Mouse (Mus musculus): Measurements from ENCODE around the gene Miip. TPM values are rescaled to one million over a fixed set of nuclear protein-coding genes. Genes with fewer than 3 reads are reported as not detected.

The Miip gene
- 55.3 and 55.4 TPM in 2 replicates for polyA plus RNA-seq (2015; fragmentation: Nextera tagmentation; extraction: Ambion mirVana)

DNA sequence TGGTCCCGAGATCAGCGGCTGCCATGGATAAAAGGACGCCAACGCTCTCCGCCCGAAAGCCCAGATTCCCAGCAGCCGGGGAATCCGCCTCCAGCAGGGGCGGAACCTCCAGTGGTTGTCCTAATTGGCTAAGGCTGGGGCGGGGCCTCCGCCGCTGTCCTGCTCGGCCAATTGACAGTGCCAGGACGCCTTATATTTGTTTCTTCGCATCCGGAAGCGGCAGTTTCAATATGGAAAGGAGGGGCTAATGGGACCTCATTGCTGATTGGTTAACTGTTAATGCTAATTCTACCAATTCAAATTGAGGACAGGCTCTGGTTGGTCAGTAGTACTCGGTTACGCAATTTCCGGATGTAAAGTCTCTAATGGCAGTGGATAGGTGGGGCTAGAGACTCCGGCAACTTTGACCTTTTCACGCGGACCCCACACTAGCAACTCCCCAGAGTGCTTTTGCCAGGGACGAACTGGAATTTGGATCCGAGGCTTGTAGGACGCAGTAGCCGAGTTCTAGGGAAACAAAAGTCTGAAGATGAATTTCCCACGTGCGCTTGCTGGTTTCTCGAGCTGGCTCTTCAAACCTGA is at the start of gene Miip, which contains the start of gene Fv1:
TSS of gene Miip (minus strand) at position 367 of the 582 bp plus-strand sequence.
TSS of gene Fv1 (plus strand) at position 530 of the 582 bp plus-strand sequence.
- peak; percentile 99 for ATAC-seq (ENCODE audit: low FRiP score, low TSS enrichment)
- Histone ChIP-seq H3K4me2 (replicated peaks; ENCODE audit: low read depth, low read length) (peak within 1 kb of the TSS; percentile 84), H3K4me3 (ENCODE audit: low read length) (peak within 1 kb of the TSS; percentile 66), H3K36me3 (ENCODE audit: insufficient read depth, low read length) (peaks cover 37% of the 10 kb centered on the region), H3K27me3 (ENCODE audit: insufficient read depth, low read length) (no peaks in the 10 kb centered on the region), H3K27ac (ENCODE audit: low read length) (peak within 1 kb of the TSS; percentile 82), H3K9me3 (ENCODE audit: low read length) (no peaks in the 10 kb centered on the region), H3K9ac (replicated peaks; ENCODE audit: low read length) (peak within 1 kb of the TSS; percentile 83), H3K4me1 (ENCODE audit: insufficient read depth, low read length) (peaks cover 21% of the 10 kb centered on the region)
- under 1% methylated on average over 30 of the region's 30 CpGs for WGBS

DNA sequence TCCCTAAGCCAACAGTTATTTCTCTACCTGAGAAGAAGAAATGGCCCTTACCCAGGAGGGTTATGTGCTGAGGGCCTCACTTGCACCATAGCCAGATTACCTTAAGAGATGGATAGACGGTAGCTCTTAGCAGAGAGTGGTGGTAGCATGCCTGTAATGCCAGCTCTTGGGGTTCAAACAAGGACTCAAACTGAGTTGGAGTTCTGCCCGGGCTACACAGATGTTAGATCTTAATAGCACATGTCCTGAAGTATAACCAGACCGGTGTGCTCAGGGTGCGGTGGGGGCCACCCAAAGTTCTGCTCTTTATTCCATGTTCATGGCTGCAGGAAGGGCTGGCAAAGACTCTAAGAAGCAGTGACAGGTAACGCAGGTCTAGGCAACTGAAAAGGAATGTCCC is 40.9 kb upstream of the Miip start:
- H3K9me3 ChIP-seq (ENCODE audit: low read length): no peaks in the 10 kb centered on the region
- no peak overlapping the region for H3K4me3 ChIP-seq (ENCODE audit: low read length)
- H3K9ac ChIP-seq (replicated peaks; ENCODE audit: low read length): no peak overlapping the region
- H3K4me1 ChIP-seq (ENCODE audit: insufficient read depth, low read length): peaks cover 4% of the 10 kb centered on the region; the same call in 1 of the 2 replicates
- H3K27ac ChIP-seq (ENCODE audit: low read length): no peak overlapping the region
- WGBS: 96% methylated on average over 5 of the region's 5 CpGs
- H3K27me3 ChIP-seq (ENCODE audit: insufficient read depth, low read length): no peaks in the 10 kb centered on the region
- H3K4me2 ChIP-seq (replicated peaks; ENCODE audit: low read depth, low read length): no peak overlapping the region
- ATAC-seq (ENCODE audit: low FRiP score, low TSS enrichment): no peak
- peaks cover 13% of the 10 kb centered on the region; the same call in 1 of the 2 replicates for H3K36me3 ChIP-seq (ENCODE audit: insufficient read depth, low read length)

DNA sequence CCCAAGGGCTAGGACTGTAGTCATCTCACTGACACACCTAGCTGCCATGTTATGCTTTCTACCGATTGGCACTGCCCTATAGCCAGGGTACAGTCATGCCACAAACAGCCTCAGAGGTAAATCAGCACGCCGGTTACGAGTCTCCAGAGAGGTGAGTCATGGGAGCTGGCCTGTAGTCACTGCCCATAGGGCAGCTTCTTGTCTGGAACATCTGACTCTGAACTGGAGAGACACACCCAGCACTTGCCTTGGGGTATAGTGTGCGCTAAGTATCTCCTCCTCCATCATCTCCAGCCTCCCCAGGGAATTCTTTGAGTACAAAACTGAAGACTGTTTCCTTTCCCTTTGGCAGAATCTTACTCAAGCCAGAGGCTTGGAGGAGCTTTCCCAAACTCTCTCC is 37.6 kb upstream of the Miip start:
- H3K9ac ChIP-seq (replicated peaks; ENCODE audit: low read length): no peak overlapping the region
- no peak overlapping the region for H3K4me2 ChIP-seq (replicated peaks; ENCODE audit: low read depth, low read length)
- H3K27ac ChIP-seq (ENCODE audit: low read length): no peak overlapping the region
- H3K36me3 ChIP-seq (ENCODE audit: insufficient read depth, low read length): peaks cover 13% of the 10 kb centered on the region
- no peak for ATAC-seq (ENCODE audit: low FRiP score, low TSS enrichment)
- H3K4me1 ChIP-seq (ENCODE audit: insufficient read depth, low read length): peaks cover 11% of the 10 kb centered on the region
- H3K9me3 ChIP-seq (ENCODE audit: low read length): no peaks in the 10 kb centered on the region
- whole genome bisulfite sequencing: 78% methylated on average over 5 of the region's 5 CpGs
- H3K4me3 ChIP-seq (ENCODE audit: low read length): no peak overlapping the region
- no peaks in the 10 kb centered on the region for H3K27me3 ChIP-seq (ENCODE audit: insufficient read depth, low read length)

DNA sequence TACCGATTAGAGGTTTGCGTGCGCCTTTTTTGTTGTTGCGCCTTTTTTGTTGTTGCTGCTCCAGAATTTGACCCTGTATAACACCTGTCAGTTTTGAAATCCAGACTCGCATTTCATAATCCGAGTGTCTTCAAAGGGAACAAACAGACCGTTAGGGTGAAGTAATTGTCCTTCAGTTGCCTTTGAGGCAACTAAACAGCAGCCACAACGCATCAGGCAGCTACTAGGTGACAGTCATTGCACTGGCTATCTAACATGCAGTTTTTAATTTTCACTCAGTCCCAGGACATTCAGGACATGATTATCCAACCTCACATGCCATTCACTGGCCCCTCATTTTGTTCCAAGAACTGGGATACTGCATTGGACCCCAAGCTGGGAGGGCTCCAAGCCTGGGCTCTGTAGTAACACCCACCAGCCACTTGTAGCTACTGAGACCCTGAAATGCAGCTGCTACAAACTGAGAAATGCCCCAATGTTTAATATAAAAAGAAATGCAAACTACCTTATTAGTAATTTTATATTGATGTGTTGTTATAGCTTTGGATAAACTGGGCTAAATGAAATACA is 36.6 kb upstream of the Miip start:
- peaks cover 11% of the 10 kb centered on the region for H3K4me1 ChIP-seq (ENCODE audit: insufficient read depth, low read length)
- no peak overlapping the region for H3K27ac ChIP-seq (ENCODE audit: low read length)
- H3K9me3 ChIP-seq (ENCODE audit: low read length): no peaks in the 10 kb centered on the region
- ATAC-seq (ENCODE audit: low FRiP score, low TSS enrichment): peak; percentile 46
- peak overlapping the region; percentile 59 for H3K4me2 ChIP-seq (replicated peaks; ENCODE audit: low read depth, low read length)
- under 1% methylated on average over 8 of the region's 8 CpGs for WGBS
- peak overlapping the region; percentile 92 for H3K9ac ChIP-seq (replicated peaks; ENCODE audit: low read length)
- H3K4me3 ChIP-seq (ENCODE audit: low read length): peak overlapping the region; percentile 92
- H3K36me3 ChIP-seq (ENCODE audit: insufficient read depth, low read length): peaks cover 9% of the 10 kb centered on the region
- no peaks in the 10 kb centered on the region for H3K27me3 ChIP-seq (ENCODE audit: insufficient read depth, low read length)

DNA sequence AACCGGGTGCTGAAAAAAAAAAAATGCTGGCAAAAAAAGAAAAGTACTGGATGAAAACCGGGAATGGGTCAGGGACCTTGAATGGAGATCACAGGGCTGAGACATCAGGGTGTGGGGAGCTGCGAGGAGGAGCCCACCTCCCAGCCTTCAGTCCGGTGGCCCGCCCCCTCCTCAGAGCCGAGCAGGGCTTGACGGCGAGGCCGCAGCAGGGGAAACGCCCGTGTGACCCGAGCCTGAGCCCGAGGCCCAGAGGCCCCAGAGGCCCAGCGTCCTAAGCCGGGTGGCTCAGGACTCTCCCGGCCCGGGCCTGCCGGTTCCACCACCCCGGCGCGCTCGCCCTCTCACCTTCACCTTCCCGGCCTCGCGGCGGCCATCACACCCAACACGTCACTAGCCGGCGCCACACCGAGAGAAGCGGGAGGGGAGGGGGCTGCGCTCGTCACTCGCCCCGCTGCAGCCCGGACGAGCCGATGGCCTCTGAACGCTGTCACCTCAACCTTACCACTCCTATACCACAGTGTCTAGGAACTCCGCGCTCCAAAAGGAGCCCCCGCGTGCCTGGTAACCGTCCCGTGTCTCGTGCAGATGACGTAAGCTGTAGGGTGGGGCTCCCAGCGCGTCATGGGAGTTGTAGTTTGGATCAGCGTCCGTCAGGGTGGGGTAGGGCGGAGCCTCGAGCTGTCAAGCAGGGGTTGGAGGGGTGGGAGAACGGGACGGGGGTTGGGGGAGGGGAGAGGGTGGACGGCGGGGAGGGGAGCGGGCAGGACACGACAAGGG is 35.9 kb upstream of the Miip start, which contains the start of gene Mfn2:
TSS of gene Mfn2 (minus strand) at position 392 of the 777 bp plus-strand sequence.
- WGBS: under 1% methylated on average over 59 of the region's 59 CpGs
- ATAC-seq (ENCODE audit: low FRiP score, low TSS enrichment): peak; percentile 96
- H3K27me3 ChIP-seq (ENCODE audit: insufficient read depth, low read length): no peaks in the 10 kb centered on the region

DNA sequence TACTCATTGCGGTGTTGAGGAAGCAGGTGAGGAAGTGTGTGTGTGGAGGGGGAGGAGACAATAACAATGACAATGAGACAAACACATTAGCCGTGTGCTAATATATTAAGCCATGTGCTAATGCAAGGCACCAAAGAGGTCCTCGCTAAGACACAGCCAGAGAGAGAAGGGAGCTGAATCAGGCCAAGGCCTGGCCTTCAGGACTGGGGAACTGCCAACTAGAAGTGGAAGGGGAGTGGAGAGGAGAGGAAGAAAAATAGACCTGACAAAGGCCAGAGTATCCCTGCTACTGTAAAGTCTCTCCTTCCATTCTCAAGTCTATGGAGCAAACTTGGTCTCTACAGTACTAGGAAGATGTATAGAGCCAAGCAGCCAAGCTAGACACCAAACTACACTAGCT is 35.0 kb upstream of the Miip start:
- WGBS: 74% methylated on average over 3 of the region's 3 CpGs
- peaks cover 12% of the 10 kb centered on the region for H3K36me3 ChIP-seq (ENCODE audit: insufficient read depth, low read length)
- ATAC-seq (ENCODE audit: low FRiP score, low TSS enrichment): no peak
- no peak overlapping the region for H3K27ac ChIP-seq (ENCODE audit: low read length)
- H3K4me2 ChIP-seq (replicated peaks; ENCODE audit: low read depth, low read length): peak overlapping the region; percentile 77
- peak overlapping the region; percentile 92 for H3K9ac ChIP-seq (replicated peaks; ENCODE audit: low read length)
- H3K9me3 ChIP-seq (ENCODE audit: low read length): no peaks in the 10 kb centered on the region
- peaks cover 11% of the 10 kb centered on the region for H3K4me1 ChIP-seq (ENCODE audit: insufficient read depth, low read length)
- peak overlapping the region; percentile 92 for H3K4me3 ChIP-seq (ENCODE audit: low read length)
- no peaks in the 10 kb centered on the region for H3K27me3 ChIP-seq (ENCODE audit: insufficient read depth, low read length)

More for the DNA sequence above, 35.9 kb upstream of the Miip start, which contains the start of gene Mfn2:
- H3K4me1 ChIP-seq (ENCODE audit: insufficient read depth, low read length): peaks cover 11% of the 10 kb centered on the region
- H3K4me2 ChIP-seq (replicated peaks; ENCODE audit: low read depth, low read length): peak within 1 kb of the TSS; percentile 77
- H3K9ac ChIP-seq (replicated peaks; ENCODE audit: low read length): peak within 1 kb of the TSS; percentile 92
- H3K36me3 ChIP-seq (ENCODE audit: insufficient read depth, low read length): peaks cover 12% of the 10 kb centered on the region
- peak within 1 kb of the TSS; percentile 92 for H3K4me3 ChIP-seq (ENCODE audit: low read length)
- no peaks in the 10 kb centered on the region for H3K9me3 ChIP-seq (ENCODE audit: low read length)
- peak within 1 kb of the TSS; percentile 81 for H3K27ac ChIP-seq (ENCODE audit: low read length)

DNA sequence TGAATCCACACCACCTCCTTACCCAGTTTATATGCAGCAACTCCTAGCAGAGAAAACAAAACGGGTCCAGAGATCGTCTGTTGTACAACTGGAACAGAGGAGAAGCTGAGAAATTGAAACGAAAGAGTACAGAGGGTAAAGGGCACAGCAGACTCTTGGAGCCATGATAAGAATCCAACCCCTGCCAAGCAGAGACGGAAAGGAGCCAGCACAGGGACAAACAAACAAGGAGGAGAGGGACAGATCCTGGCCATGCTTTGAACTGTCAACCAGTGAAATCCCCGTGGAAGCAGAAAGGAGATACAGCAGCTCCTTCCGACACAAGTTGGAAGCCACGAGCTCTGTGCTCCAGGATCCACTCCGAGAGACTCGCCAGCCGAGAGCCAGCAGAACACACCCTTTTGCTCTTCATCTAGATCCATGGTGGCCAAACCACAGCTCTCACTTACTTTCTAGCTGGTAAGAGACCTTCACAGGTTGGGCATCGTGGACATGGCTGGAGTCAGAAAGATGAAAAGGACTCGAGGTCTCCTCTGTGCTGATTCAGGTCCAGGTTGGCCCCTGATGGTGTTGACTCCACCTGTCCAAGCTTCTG is 34.4 kb upstream of the Miip start:
- no peak for ATAC-seq (ENCODE audit: low FRiP score, low TSS enrichment)
- H3K36me3 ChIP-seq (ENCODE audit: insufficient read depth, low read length): peaks cover 16% of the 10 kb centered on the region
- H3K4me3 ChIP-seq (ENCODE audit: low read length): no peak overlapping the region
- H3K9me3 ChIP-seq (ENCODE audit: low read length): no peaks in the 10 kb centered on the region
- WGBS: 88% methylated on average over 12 of the region's 12 CpGs
- no peak overlapping the region for H3K9ac ChIP-seq (replicated peaks; ENCODE audit: low read length)
- H3K27ac ChIP-seq (ENCODE audit: low read length): no peak overlapping the region
- H3K27me3 ChIP-seq (ENCODE audit: insufficient read depth, low read length): no peaks in the 10 kb centered on the region
- no peak overlapping the region for H3K4me2 ChIP-seq (replicated peaks; ENCODE audit: low read depth, low read length)
- H3K4me1 ChIP-seq (ENCODE audit: insufficient read depth, low read length): peaks cover 11% of the 10 kb centered on the region

DNA sequence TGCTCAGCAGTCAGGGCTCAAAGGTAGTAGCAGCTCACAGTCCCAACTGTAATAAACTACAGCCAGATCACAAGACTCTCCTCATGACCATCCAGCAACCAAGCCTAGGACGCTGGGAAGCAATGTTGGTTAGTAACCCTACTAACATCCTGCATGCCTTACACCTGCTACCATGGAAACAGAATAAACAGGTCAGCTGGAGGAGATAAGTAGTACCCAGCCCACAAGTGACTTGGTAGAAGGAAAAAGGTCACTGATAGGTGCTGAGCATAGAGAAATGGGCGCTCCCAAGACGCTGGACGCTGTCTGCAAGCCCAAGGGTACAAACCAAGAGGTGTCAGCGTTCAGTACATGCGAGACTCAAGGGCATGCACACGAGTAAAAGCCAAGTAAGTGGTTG is 31.8 kb upstream of the Miip start:
- H3K36me3 ChIP-seq (ENCODE audit: insufficient read depth, low read length): peaks cover 41% of the 10 kb centered on the region
- 86% methylated on average over 7 of the region's 7 CpGs for WGBS
- ATAC-seq (ENCODE audit: low FRiP score, low TSS enrichment): no peak

DNA sequence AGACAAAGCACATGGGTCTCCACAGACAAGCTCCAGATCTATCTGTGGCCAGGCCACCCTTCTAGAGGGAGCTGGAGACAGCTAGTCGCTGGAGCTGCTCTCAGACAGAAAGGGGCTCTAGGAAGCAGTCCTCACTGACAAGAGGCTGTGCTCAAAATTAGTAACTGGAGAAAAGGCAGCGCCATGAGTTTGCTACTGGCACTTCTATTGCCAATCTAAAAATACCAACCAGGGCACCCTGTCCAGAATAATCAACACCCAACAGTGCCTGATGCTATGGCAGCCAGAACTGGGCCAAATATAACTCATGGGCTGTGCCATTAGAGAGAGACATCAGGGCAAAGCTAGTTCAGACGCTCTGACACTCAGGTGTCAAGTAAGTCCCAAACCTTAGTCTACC is 28.7 kb upstream of the Miip start:
- Histone ChIP-seq H3K27ac (ENCODE audit: low read length) (no peak overlapping the region), H3K9ac (replicated peaks; ENCODE audit: low read length) (no peak overlapping the region), H3K27me3 (ENCODE audit: insufficient read depth, low read length) (no peaks in the 10 kb centered on the region), H3K4me1 (ENCODE audit: insufficient read depth, low read length) (no peaks in the 10 kb centered on the region; the same call in 1 of the 2 replicates), H3K4me2 (replicated peaks; ENCODE audit: low read depth, low read length) (no peak overlapping the region), H3K9me3 (ENCODE audit: low read length) (no peaks in the 10 kb centered on the region), H3K4me3 (ENCODE audit: low read length) (no peak overlapping the region), H3K36me3 (ENCODE audit: insufficient read depth, low read length) (peaks cover 57% of the 10 kb centered on the region)
- 80% methylated on average over 3 of the region's 3 CpGs for WGBS
- ATAC-seq (ENCODE audit: low FRiP score, low TSS enrichment): no peak

More for the DNA sequence above, 31.8 kb upstream of the Miip start:
- Histone ChIP-seq H3K9ac (replicated peaks; ENCODE audit: low read length) (no peak overlapping the region), H3K4me1 (ENCODE audit: insufficient read depth, low read length) (peaks cover 11% of the 10 kb centered on the region), H3K4me2 (replicated peaks; ENCODE audit: low read depth, low read length) (no peak overlapping the region), H3K27me3 (ENCODE audit: insufficient read depth, low read length) (no peaks in the 10 kb centered on the region), H3K27ac (ENCODE audit: low read length) (no peak overlapping the region), H3K9me3 (ENCODE audit: low read length) (no peaks in the 10 kb centered on the region), H3K4me3 (ENCODE audit: low read length) (no peak overlapping the region)

Measured in kidney, embryonic 16.5 days (tissue).